Mouse (Mus musculus) forebrain, embryonic 11.5 days (tissue): ENCODE data around the gene AY358078. TPM values are rescaled to one million over a fixed set of nuclear protein-coding genes. Genes with fewer than 3 reads are reported as not detected.
"Not testable (repeated sequence)": the region's sequence is repeated elsewhere in the genome, so short reads cannot be mapped to it uniquely, and the experiment has no call there.

Experiments used
- ATAC-seq: fragments of 200-750 bp; cut with Nextera tagmentation; replicated peaks from 2 replicates; pipeline ENCODE4 v1.8.0; 2017; ENCODE audit warnings: moderate TSS enrichment; ENCODE audit not compliant: low FRiP score
- DNase-seq: peaks from one replicate; pipeline ENCODE4 v3.0.0-alpha.2; 2017; ENCODE audit warnings: low spot score
- H3K27ac ChIP-seq: fragments of 300-500 bp; sonication (generic); 2 replicates; pipeline ENCODE4 v1.5.1; 2014; ENCODE audit warnings: low read depth, low read length
- H3K27me3 ChIP-seq: fragments of 300-500 bp; sonication (generic); 2 replicates; pipeline ENCODE4 v1.6.1; 2014; ENCODE audit warnings: mild to moderate bottlenecking, low read length, mixed read lengths; ENCODE audit not compliant: control insufficient read depth, insufficient read depth
- H3K36me3 ChIP-seq: fragments of 300-500 bp; sonication (generic); 2 replicates; pipeline ENCODE4 v1.6.1; 2014; ENCODE audit warnings: mild to moderate bottlenecking, low read length, moderate library complexity, mixed read lengths; ENCODE audit not compliant: control insufficient read depth, insufficient read depth
- H3K4me1 ChIP-seq: fragments of 300-500 bp; sonication (generic); replicated peaks from 2 replicates; pipeline ENCODE4 v1.6.1; 2014; ENCODE audit warnings: low read length, mixed read lengths; ENCODE audit not compliant: control insufficient read depth, insufficient read depth
- H3K4me2 ChIP-seq: fragments of 300-500 bp; sonication (generic); 2 replicates; pipeline ENCODE4 v1.6.1; 2014; ENCODE audit warnings: low read depth, mild to moderate bottlenecking, low read length, moderate library complexity, mixed read lengths; ENCODE audit not compliant: severe bottlenecking
- H3K4me3 ChIP-seq: fragments of 300-500 bp; sonication (generic); 2 replicates; pipeline ENCODE4 v1.5.1; 2014; ENCODE audit warnings: low read depth, low read length
- H3K9ac ChIP-seq: fragments of 300-500 bp; sonication (generic); 2 replicates; pipeline ENCODE4 v1.6.1; 2014; ENCODE audit warnings: low read length
- H3K9me3 ChIP-seq: fragments of 300-500 bp; sonication (generic); 2 replicates; pipeline ENCODE4 v1.6.1; 2016; ENCODE audit warnings: low read length, mixed read lengths; ENCODE audit not compliant: control insufficient read depth
- WGBS: fragments of 180-500 bp; shearing (Covaris S2); extraction: QIAGEN DNeasy Blood & Tissue Kit; methylation state at CpG from one replicate; pipeline ENCODE4 v1.1.7; 2014; 5-methylcytosine and 5-hydroxymethylcytosine counted together
- polyA plus RNA-seq: library from polyadenylated mRNA; unstranded; fragments of >200 nt; fragmentation: Nextera tagmentation; extraction: Ambion mirVana; gene quantifications from 2 replicates; pipeline ENCODE4 v1.2.1, GENCODE M21; 2014

AY358078 gene
- polyA plus RNA-seq, 1 experiment from 2014 or later = not detected

DNA sequence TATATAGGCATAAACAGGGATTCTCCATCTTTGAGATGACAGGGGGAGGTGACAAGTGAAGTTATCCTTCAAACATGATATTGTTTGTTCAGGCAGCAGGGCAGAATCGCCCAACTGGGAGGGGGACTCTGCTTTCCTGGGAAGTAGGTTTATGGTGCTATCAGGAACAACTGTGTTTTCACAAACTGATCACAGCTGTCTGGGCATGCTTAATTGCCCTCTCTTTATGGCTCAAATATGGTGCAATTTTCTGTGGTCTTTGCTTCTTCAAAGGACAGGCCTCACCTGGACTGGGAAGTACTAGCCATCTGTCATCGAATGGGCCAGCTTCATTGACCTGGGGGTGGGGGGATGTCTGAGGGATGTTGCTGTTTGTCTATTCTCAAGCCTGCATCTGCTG, 5.7 kb upstream of the AY358078 start:
- Histone ChIP-seq H3K9ac (no peak overlapping the region), H3K36me3 (no peaks in the 10 kb centered on the region), H3K9me3 (no peaks in the 10 kb centered on the region), H3K4me1 (no peaks in the 10 kb centered on the region), H3K4me2 (no peak overlapping the region), H3K4me3 (no peak overlapping the region), H3K27ac (no peak overlapping the region), H3K27me3 (no peaks in the 10 kb centered on the region)
- ATAC-seq = no peak
- WGBS = 90% methylated on average over 2 of the region's 2 CpGs
- DNase-seq = no peak

DNA sequence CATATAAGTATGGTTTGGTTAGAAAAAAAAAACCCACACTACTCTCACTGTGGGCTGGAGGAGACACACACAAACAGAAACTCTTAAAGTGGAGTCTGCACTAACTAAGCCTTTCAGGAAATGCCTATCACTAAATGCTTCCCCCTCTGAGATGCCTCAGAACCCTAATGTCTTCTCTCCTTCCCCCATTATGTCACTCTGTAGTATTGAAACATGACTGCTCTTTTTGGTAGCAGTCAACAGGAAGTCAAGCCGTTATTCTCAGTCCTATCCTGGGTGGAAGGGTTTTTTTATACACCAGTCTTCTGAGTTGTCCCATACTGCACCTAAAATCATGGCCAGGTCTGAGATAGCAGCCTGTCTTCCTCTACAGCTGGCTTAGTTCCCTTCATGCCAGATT, 26.8 kb downstream of the AY358078 start:
- Histone ChIP-seq H3K9ac (no peak overlapping the region), H3K27me3 (no peaks in the 10 kb centered on the region), H3K4me3 (no peak overlapping the region), H3K27ac (no peak overlapping the region), H3K9me3 (no peaks in the 10 kb centered on the region), H3K36me3 (no peaks in the 10 kb centered on the region), H3K4me1 (no peaks in the 10 kb centered on the region), H3K4me2 (no peak overlapping the region)
- 75% methylated on average over 1 of the region's 1 CpGs for WGBS
- no peak for DNase-seq
- ATAC-seq = no peak

GRCm38 (mm10) chr14:51827842-51828241, 28.0 kb downstream of the AY358078 start:
- not testable (repeated sequence) for H3K36me3 ChIP-seq, H3K9me3 ChIP-seq, H3K4me1 ChIP-seq, H3K4me3 ChIP-seq, ATAC-seq, H3K9ac ChIP-seq, DNase-seq, H3K27me3 ChIP-seq, H3K27ac ChIP-seq, H3K4me2 ChIP-seq
- WGBS = 42% methylated on average over 5 of the region's 5 CpGs

DNA sequence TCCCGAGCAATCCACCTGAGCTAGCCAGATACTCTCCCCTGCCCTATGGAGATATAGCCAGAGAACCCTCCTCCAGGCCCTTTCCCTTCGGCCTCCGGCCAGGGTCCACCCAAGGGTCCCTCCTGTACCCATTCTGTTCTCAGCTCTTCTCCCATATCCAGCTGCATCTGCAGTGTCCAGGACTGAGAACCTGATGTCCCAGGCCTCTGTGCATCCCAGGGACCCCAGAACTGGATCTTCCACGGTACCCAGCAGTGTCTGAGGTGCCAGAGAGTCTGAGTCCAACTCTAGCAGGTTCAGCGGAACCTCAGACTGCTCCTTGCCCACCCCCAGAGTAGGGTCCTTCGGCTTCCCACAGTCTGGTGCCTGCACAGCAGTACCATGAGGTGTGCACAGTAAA, 29.3 kb downstream of the AY358078 start:
- no peaks in the 10 kb centered on the region for H3K36me3 ChIP-seq
- H3K4me2 ChIP-seq = no peak overlapping the region
- H3K4me1 ChIP-seq = no peaks in the 10 kb centered on the region
- no peak overlapping the region for H3K4me3 ChIP-seq
- H3K27ac ChIP-seq = no peak overlapping the region
- 85% methylated on average over 6 of the region's 6 CpGs for WGBS
- no peaks in the 10 kb centered on the region for H3K9me3 ChIP-seq
- DNase-seq = no peak
- H3K9ac ChIP-seq = no peak overlapping the region
- no peak for ATAC-seq
- H3K27me3 ChIP-seq = no peaks in the 10 kb centered on the region

- H3K4me1 ChIP-seq, H3K4me3 ChIP-seq, H3K9ac ChIP-seq, H3K4me2 ChIP-seq, H3K9me3 ChIP-seq, H3K27me3 ChIP-seq, H3K36me3 ChIP-seq, H3K27ac ChIP-seq, DNase-seq, ATAC-seq: not testable (repeated sequence)
- 26% methylated on average over 2 of the region's 2 CpGs for WGBS
Observed at GRCm38 (mm10) chr14:51838480-51838879, 38.6 kb downstream of the AY358078 start.

DNA sequence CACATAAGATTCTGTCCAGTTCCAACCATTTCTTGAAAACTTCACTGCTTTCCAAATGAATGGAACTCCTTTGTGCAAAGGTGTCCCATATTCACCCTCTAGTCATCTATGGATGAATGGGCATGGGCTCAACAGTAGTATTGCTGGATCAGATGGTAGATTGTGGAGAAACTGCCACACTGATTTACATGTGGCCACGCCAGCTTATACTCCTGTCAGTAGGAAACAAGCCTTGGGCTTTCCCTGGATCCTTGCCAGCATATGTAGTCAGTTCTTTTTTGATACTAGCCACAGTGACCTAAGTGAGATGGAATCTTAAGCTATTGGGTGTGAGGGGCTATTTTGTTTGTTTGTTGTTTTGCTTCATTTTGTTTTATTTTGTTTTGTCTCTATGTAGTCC, 42.4 kb downstream of the AY358078 start:
- no peaks in the 10 kb centered on the region for H3K4me1 ChIP-seq
- ATAC-seq (no peak), DNase-seq (no peak)
- no peak overlapping the region for H3K9ac ChIP-seq
- WGBS = 79% methylated on average over 1 of the region's 1 CpGs
- no peaks in the 10 kb centered on the region for H3K36me3 ChIP-seq
- H3K27me3 ChIP-seq = no peaks in the 10 kb centered on the region
- H3K4me3 ChIP-seq = no peak overlapping the region
- no peaks in the 10 kb centered on the region for H3K9me3 ChIP-seq
- no peak overlapping the region for H3K4me2 ChIP-seq
- H3K27ac ChIP-seq = no peak overlapping the region

GRCm38 (mm10) chr14:51842781-51843180, 42.9 kb downstream of the AY358078 start:
- no peak for DNase-seq
- Histone ChIP-seq H3K27me3 (no peaks in the 10 kb centered on the region), H3K36me3 (no peaks in the 10 kb centered on the region), H3K27ac (no peak overlapping the region), H3K9ac (no peak overlapping the region), H3K4me2 (no peak overlapping the region), H3K9me3 (no peaks in the 10 kb centered on the region), H3K4me1 (no peaks in the 10 kb centered on the region), H3K4me3 (no peak overlapping the region)
- WGBS = 83% methylated on average over 2 of the region's 2 CpGs
- no peak for ATAC-seq

GRCm38 (mm10) chr14:51843882-51844281, 44.0 kb downstream of the AY358078 start:
- Histone ChIP-seq H3K27ac (no peak overlapping the region), H3K9me3 (no peaks in the 10 kb centered on the region), H3K9ac (no peak overlapping the region), H3K4me2 (no peak overlapping the region), H3K4me1 (no peaks in the 10 kb centered on the region), H3K36me3 (no peaks in the 10 kb centered on the region), H3K27me3 (no peaks in the 10 kb centered on the region), H3K4me3 (no peak overlapping the region)
- no peak for DNase-seq
- no peak for ATAC-seq

DNA sequence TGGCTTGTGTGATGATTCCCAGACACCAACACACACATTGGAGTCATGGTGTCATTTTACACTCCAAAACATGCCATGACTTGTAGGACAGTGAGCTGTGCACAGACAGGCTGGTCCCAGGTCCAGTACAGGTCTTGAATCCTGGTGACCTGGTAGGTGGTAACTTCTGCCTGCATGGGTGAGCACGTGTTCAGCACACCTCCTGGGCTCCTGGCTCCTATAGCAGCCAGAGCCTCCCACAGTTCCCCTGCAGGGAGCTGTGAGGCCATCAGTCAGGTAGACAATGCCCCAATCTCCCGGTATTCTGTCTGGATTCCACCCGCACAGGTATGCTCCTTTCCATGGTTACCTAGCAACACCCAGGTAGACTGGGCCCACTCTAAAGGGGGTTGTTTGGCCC, 46.7 kb downstream of the AY358078 start:
- no peaks in the 10 kb centered on the region for H3K4me1 ChIP-seq
- H3K9me3 ChIP-seq = no peaks in the 10 kb centered on the region
- no peak overlapping the region for H3K4me3 ChIP-seq
- no peak for ATAC-seq
- H3K27ac ChIP-seq = no peak overlapping the region
- H3K36me3 ChIP-seq = no peaks in the 10 kb centered on the region
- no peak overlapping the region for H3K4me2 ChIP-seq
- no peak overlapping the region for H3K9ac ChIP-seq
- 78% methylated on average over 3 of the region's 3 CpGs for WGBS
- H3K27me3 ChIP-seq = no peaks in the 10 kb centered on the region
- DNase-seq = no peak
